Mouse (Mus musculus) neural tube, embryonic 15.5 days (tissue): ENCODE measurements around the gene Taf1. TPM values are rescaled to one million over a fixed set of nuclear protein-coding genes. Genes with fewer than 3 reads are reported as not detected.
"Not testable (repeated sequence)": the region's sequence is repeated elsewhere in the genome, so short reads cannot be mapped to it uniquely, and the experiment has no call there.

Source experiments
- ATAC-seq: fragments of 200-750 bp; cut with Nextera tagmentation; 2 replicates; pipeline ENCODE4 v1.8.0; 2017; ENCODE audit warnings: mild to moderate bottlenecking, moderate TSS enrichment, moderate library complexity; ENCODE audit not compliant: low FRiP score
- H3K27ac ChIP-seq: fragments of 300-500 bp; sonication (generic); replicated peaks from 2 replicates; pipeline ENCODE4 v1.5.1; 2015; ENCODE audit warnings: mild to moderate bottlenecking, inconsistent platforms
- H3K27me3 ChIP-seq: fragments of 300-500 bp; sonication (generic); replicated peaks from 2 replicates; pipeline ENCODE4 v1.6.1; 2015; ENCODE audit warnings: inconsistent platforms
- H3K36me3 ChIP-seq: fragments of 300-500 bp; sonication (generic); 2 replicates; pipeline ENCODE4 v1.6.1; 2015; ENCODE audit warnings: inconsistent platforms
- H3K4me1 ChIP-seq: fragments of 300-500 bp; sonication (generic); 2 replicates; pipeline ENCODE4 v1.6.1; 2015; ENCODE audit warnings: inconsistent platforms
- H3K4me2 ChIP-seq: fragments of 300-500 bp; sonication (generic); 2 replicates; pipeline ENCODE4 v1.6.1; 2015; ENCODE audit warnings: inconsistent platforms, mild to moderate bottlenecking, moderate library complexity
- H3K4me3 ChIP-seq: fragments of 300-500 bp; sonication (generic); replicated peaks from 2 replicates; pipeline ENCODE4 v1.5.1; 2015; ENCODE audit warnings: mild to moderate bottlenecking, inconsistent platforms
- H3K9ac ChIP-seq: fragments of 300-500 bp; sonication (generic); replicated peaks from 2 replicates; pipeline ENCODE4 v1.6.1; 2015; ENCODE audit warnings: mild to moderate bottlenecking, inconsistent platforms
- H3K9me3 ChIP-seq: fragments of 300-500 bp; sonication (generic); replicated peaks from 2 replicates; pipeline ENCODE4 v1.6.1; 2016; ENCODE audit warnings: inconsistent platforms
- WGBS: fragments of 180-500 bp; shearing (Covaris S2); methylation state at CpG from one replicate; pipeline ENCODE4 v1.1.7; 2015; ENCODE audit warnings: mixed read lengths; 5-methylcytosine and 5-hydroxymethylcytosine counted together
- polyA plus RNA-seq: library from polyadenylated mRNA; unstranded; fragments of >200 nt; fragmentation: Nextera tagmentation; extraction: Ambion mirVana; gene quantifications from 2 replicates; pipeline ENCODE4 v1.2.1, GENCODE M21; 2015

Taf1 gene
- polyA plus RNA-seq = 12.8 and 13.0 TPM in 2 replicates

- Histone ChIP-seq H3K27ac (peak within 1 kb of the TSS; percentile 82), H3K36me3 (peaks cover under 1% of the 10 kb centered on the region; the same call in 1 of the 2 replicates), H3K4me1 (peaks cover 8% of the 10 kb centered on the region), H3K9me3 (no peaks in the 10 kb centered on the region), H3K4me2 (peak within 1 kb of the TSS; percentile 59), H3K4me3 (peak within 1 kb of the TSS; percentile 58), H3K27me3 (no peaks in the 10 kb centered on the region), H3K9ac (peak within 1 kb of the TSS; percentile 56)
- peak; percentile 100 for ATAC-seq
- 23% methylated on average over 47 of the region's 47 CpGs for WGBS
Observed at GRCm38 (mm10) chrX:101532347-101533221, at the start of gene Taf1. Taf1 (plus strand) TSS chrX:101532734.

GRCm38 (mm10) chrX:101486487-101487152 lies 45.9 kb upstream of the Taf1 start:
- not testable (repeated sequence) for H3K36me3 ChIP-seq
- ATAC-seq = peak; percentile 50; the same call in 1 of the 2 replicates
- WGBS = 24% methylated on average over 10 of the region's 12 CpGs

GRCm38 (mm10) chrX:101504636-101505035 lies 27.9 kb upstream of the Taf1 start:
- no peaks in the 10 kb centered on the region for H3K9me3 ChIP-seq
- no peak overlapping the region for H3K4me3 ChIP-seq
- no peak overlapping the region for H3K27ac ChIP-seq
- no peak overlapping the region for H3K4me2 ChIP-seq
- no peak for ATAC-seq
- WGBS = 23% methylated on average over 3 of the region's 3 CpGs
- H3K9ac ChIP-seq = no peak overlapping the region
- H3K27me3 ChIP-seq = no peaks in the 10 kb centered on the region
- H3K4me1 ChIP-seq = no peaks in the 10 kb centered on the region
- no peaks in the 10 kb centered on the region for H3K36me3 ChIP-seq

More at GRCm38 (mm10) chrX:101486487-101487152, 45.9 kb upstream of the Taf1 start:
- H3K9ac ChIP-seq, H3K4me3 ChIP-seq, H3K4me2 ChIP-seq, H3K27me3 ChIP-seq, H3K4me1 ChIP-seq, H3K27ac ChIP-seq, H3K9me3 ChIP-seq: not testable (repeated sequence)

GRCm38 (mm10) chrX:101515710-101516109 lies 16.8 kb upstream of the Taf1 start:
- Histone ChIP-seq H3K4me1 (no peaks in the 10 kb centered on the region), H3K9me3 (no peaks in the 10 kb centered on the region), H3K4me3 (no peak overlapping the region), H3K36me3 (no peaks in the 10 kb centered on the region), H3K27ac (no peak overlapping the region), H3K9ac (no peak overlapping the region), H3K4me2 (no peak overlapping the region), H3K27me3 (no peaks in the 10 kb centered on the region)
- ATAC-seq = no peak
- WGBS = 11% methylated on average over 2 of the region's 2 CpGs

- Histone ChIP-seq H3K27me3 (no peaks in the 10 kb centered on the region), H3K4me1 (no peaks in the 10 kb centered on the region), H3K9ac (no peak overlapping the region), H3K4me2 (no peak overlapping the region), H3K4me3 (no peak overlapping the region), H3K27ac (no peak overlapping the region), H3K36me3 (no peaks in the 10 kb centered on the region), H3K9me3 (no peaks in the 10 kb centered on the region)
- 89% methylated on average over 4 of the region's 4 CpGs for WGBS
- no peak for ATAC-seq
Observed at GRCm38 (mm10) chrX:101518006-101518405, 14.5 kb upstream of the Taf1 start.

GRCm38 (mm10) chrX:101522027-101522426 lies 10.5 kb upstream of the Taf1 start:
- Histone ChIP-seq H3K4me2 (no peak overlapping the region), H3K9me3 (no peaks in the 10 kb centered on the region), H3K27ac (no peak overlapping the region), H3K9ac (no peak overlapping the region), H3K4me3 (no peak overlapping the region), H3K36me3 (no peaks in the 10 kb centered on the region), H3K27me3 (no peaks in the 10 kb centered on the region), H3K4me1 (no peaks in the 10 kb centered on the region)
- ATAC-seq = no peak
- 82% methylated on average over 15 of the region's 15 CpGs for WGBS

GRCm38 (mm10) chrX:101527356-101527755 lies 5.2 kb upstream of the Taf1 start:
- no peak overlapping the region for H3K4me2 ChIP-seq
- no peaks in the 10 kb centered on the region for H3K36me3 ChIP-seq
- 61% methylated on average over 9 of the region's 9 CpGs for WGBS
- no peaks in the 10 kb centered on the region for H3K27me3 ChIP-seq
- H3K9me3 ChIP-seq = no peaks in the 10 kb centered on the region
- no peak overlapping the region for H3K4me3 ChIP-seq
- no peak overlapping the region for H3K27ac ChIP-seq
- no peak overlapping the region for H3K9ac ChIP-seq
- no peaks in the 10 kb centered on the region for H3K4me1 ChIP-seq
- ATAC-seq = no peak

- Histone ChIP-seq H3K9me3 (no peaks in the 10 kb centered on the region), H3K27ac (no peak overlapping the region), H3K4me2 (no peak overlapping the region), H3K4me1 (no peaks in the 10 kb centered on the region), H3K36me3 (no peaks in the 10 kb centered on the region; the same call in 1 of the 2 replicates), H3K9ac (no peak overlapping the region), H3K4me3 (no peak overlapping the region), H3K27me3 (no peaks in the 10 kb centered on the region)
- WGBS = 89% methylated on average over 1 of the region's 1 CpGs
- no peak for ATAC-seq
Observed at GRCm38 (mm10) chrX:101585455-101585854, 52.9 kb downstream of the Taf1 start.

- ATAC-seq = no peak
- Histone ChIP-seq H3K36me3 (no peaks in the 10 kb centered on the region), H3K27me3 (no peaks in the 10 kb centered on the region; the same call in 1 of the 2 replicates), H3K27ac (no peak overlapping the region), H3K9ac (no peak overlapping the region), H3K4me1 (no peaks in the 10 kb centered on the region), H3K4me3 (no peak overlapping the region), H3K4me2 (no peak overlapping the region), H3K9me3 (no peaks in the 10 kb centered on the region)
- 96% methylated on average over 3 of the region's 3 CpGs for WGBS
Observed at GRCm38 (mm10) chrX:101616183-101616582, 83.6 kb downstream of the Taf1 start.

GRCm38 (mm10) chrX:101617889-101618288 lies 85.4 kb downstream of the Taf1 start:
- no peaks in the 10 kb centered on the region; the same call in 1 of the 2 replicates for H3K27me3 ChIP-seq
- no peak overlapping the region for H3K9ac ChIP-seq
- no peak overlapping the region for H3K4me3 ChIP-seq
- no peak for ATAC-seq
- H3K4me2 ChIP-seq = no peak overlapping the region
- no peak overlapping the region for H3K27ac ChIP-seq
- no peaks in the 10 kb centered on the region for H3K36me3 ChIP-seq
- H3K9me3 ChIP-seq = no peaks in the 10 kb centered on the region
- H3K4me1 ChIP-seq = no peaks in the 10 kb centered on the region
- WGBS = 74% methylated on average over 10 of the region's 10 CpGs

GRCm38 (mm10) chrX:101620317-101620716 lies 87.8 kb downstream of the Taf1 start:
- no peak overlapping the region for H3K4me3 ChIP-seq
- no peak overlapping the region for H3K9ac ChIP-seq
- H3K36me3 ChIP-seq = no peaks in the 10 kb centered on the region
- ATAC-seq = no peak; the same call in 1 of the 2 replicates
- no peaks in the 10 kb centered on the region for H3K9me3 ChIP-seq
- no peaks in the 10 kb centered on the region for H3K4me1 ChIP-seq
- no peak overlapping the region for H3K27ac ChIP-seq
- H3K27me3 ChIP-seq = no peaks in the 10 kb centered on the region
- WGBS = 46% methylated on average over 6 of the region's 6 CpGs
- H3K4me2 ChIP-seq = no peak overlapping the region

- Histone ChIP-seq H3K4me3 (no peak overlapping the region), H3K9me3 (no peaks in the 10 kb centered on the region), H3K27me3 (no peaks in the 10 kb centered on the region), H3K9ac (no peak overlapping the region), H3K4me2 (no peak overlapping the region), H3K27ac (no peak overlapping the region), H3K36me3 (no peaks in the 10 kb centered on the region), H3K4me1 (no peaks in the 10 kb centered on the region)
- WGBS = 68% methylated on average over 3 of the region's 3 CpGs
- ATAC-seq = no peak
Observed at GRCm38 (mm10) chrX:101622539-101622938, 90.0 kb downstream of the Taf1 start.
